Comparison of ENCODE assay signal across 8 mouse cellular contexts in the genomic region with DNA sequence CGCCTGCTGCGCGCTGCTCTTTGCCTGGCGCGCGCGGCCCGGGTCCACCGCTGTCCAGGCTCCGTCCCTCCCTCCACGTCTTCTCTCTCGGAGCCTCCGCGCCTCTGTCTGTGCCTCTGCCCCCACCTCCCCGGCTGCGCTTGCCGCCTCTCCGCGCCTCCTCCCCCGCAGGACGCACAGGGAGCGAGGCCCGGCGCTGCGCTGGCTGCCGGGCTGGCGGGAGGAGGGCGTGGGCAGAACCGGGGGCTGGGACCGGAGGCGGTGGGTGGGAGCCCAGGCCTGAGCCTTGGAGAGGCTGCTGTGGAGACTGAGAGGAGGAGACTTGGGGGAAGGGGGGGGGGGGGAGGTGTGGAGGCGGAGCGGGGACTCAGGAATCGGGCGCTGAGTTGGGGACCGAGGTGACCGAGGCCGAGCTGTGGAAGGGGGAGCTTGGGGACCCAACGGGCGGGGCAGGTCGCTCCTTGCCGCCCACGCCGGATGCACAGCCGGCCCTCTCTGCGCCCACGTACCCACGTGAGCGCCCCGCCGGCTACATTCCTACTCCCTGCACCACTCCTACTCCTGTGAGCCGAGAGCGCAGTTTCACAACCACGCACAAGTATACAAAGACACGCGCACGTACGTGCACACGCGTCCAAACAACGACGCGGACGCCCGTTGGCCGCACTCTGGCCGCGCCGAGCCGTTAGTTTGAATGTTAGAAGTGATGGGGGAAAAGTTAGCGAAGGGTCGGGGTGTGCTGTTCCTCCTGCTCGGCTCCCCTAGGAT. TPM values are rescaled to one million over a fixed set of nuclear protein-coding genes. Genes with fewer than 3 reads are reported as not detected.
DNase-seq lines count a peak whose midpoint lies in the region; ATAC-seq and TF ChIP-seq lines count a peak whose summit lies in the region.

A gene (plus strand): TSS at position 401 of the 768 bp plus-strand sequence.

- POLR2A ChIA-PET in Patski (lab: Charles Lee) = interaction anchor here (2.0 kb wide), 1 partner anchor 24 kb away, joined by 13 read pairs; a partner anchor contains a TSS

- H3K4me3 ChIP-seq in hindbrain, embryonic 13.5 days = peak within 1 kb of the TSS; percentile 50

- DNase-seq in Patski (ENCODE audit: low read depth, low spot score) = peak; percentile 38
- peak; percentile 76 to 77 for DNase-seq in cerebellum, postnatal 14 days
- peak; percentile 73 for DNase-seq in frontal cortex, postnatal 36 days (ENCODE audit: low spot score in 2 of 2)
- DNase-seq in layer of hippocampus, postnatal 36 days = peak; percentile 73 to 77
- peak; percentile 90 to 95 for DNase-seq in lung, postnatal 4 days
- peak; percentile 86 for DNase-seq in retina, postnatal 1 day
- peak; percentile 78 for DNase-seq in thymus, postnatal 4 days

- in situ Hi-C loops in Patski (cut with MboI; ENCODE audit: low pct_unique_long_range_greater_than_20kb) = loop anchor here (25.0 kb wide), 3 partner anchors 379 to 1246 kb away; a partner anchor contains a TSS

- H3K9me3 ChIP-seq in hindbrain, embryonic 13.5 days = no peaks in the 10 kb centered on the region

- no peaks in the 10 kb centered on the region for H3K27me3 ChIP-seq in Patski
- H3K27me3 ChIP-seq in hindbrain, embryonic 13.5 days = peaks cover 81% of the 10 kb centered on the region

- CTCF ChIA-PET in Patski (lab: Charles Lee) = interaction anchor here (1.2 kb wide), 1 partner anchor 24 kb away, joined by 3 read pairs; a partner anchor contains a TSS

- H3K36me3 ChIP-seq in hindbrain, embryonic 13.5 days = no peaks in the 10 kb centered on the region

- H3K4me1 ChIP-seq in hindbrain, embryonic 13.5 days (replicated peaks) = peaks cover 68% of the 10 kb centered on the region

- H3K4me2 ChIP-seq in hindbrain, embryonic 13.5 days = peak within 1 kb of the TSS; percentile 75

- peak within 1 kb of the TSS; percentile 74 for H3K27ac ChIP-seq in hindbrain, embryonic 13.5 days

- no peak for TF ChIP-seq CTCF in Patski (IDR thresholded peaks at IDR 0.05)

- WGBS in hindbrain, embryonic 13.5 days = under 1% methylated on average over 56 of the region's 73 CpGs

- ATAC-seq in Patski = peak; percentile 49
- peak; percentile 43 for ATAC-seq in hindbrain, embryonic 13.5 days (ENCODE audit: low FRiP score)

- peak within 1 kb of the TSS; percentile 67 for H3K9ac ChIP-seq in hindbrain, embryonic 13.5 days

RNA-seq across cellular contexts. Expression of the gene that starts here (rescaled TPM):
- polyA plus RNA-seq in Patski (2021) = 8.0 TPM
- polyA plus RNA-seq in hindbrain, embryonic 13.5 days (2015; fragmentation: Nextera tagmentation; extraction: Ambion mirVana) = 3.9 and 4.0 TPM in 2 replicates
- 1 to 10 TPM; 5.1 to 6.7 TPM for total RNA-seq in layer of hippocampus, postnatal 36 days (2021)

Comparison
In these comparisons a context has a peak if more than half of its experiments do, and no peak if none do; other contexts are left out.
1. Peak in every context shown above with its lines: DNase-seq, ATAC-seq, H3K4me3 ChIP-seq and H3K27ac ChIP-seq.
2. DNase-seq: peak in every context shown above with its lines; median percentile 92 in lung, postnatal 4 days; 86 in retina, postnatal 1 day; 78 in thymus, postnatal 4 days; 76 in cerebellum, postnatal 14 days; 75 in layer of hippocampus, postnatal 36 days; 73 in frontal cortex, postnatal 36 days; 38 in Patski.